Mouse (Mus musculus) liver, postnatal 0 days (tissue): ENCODE results near the gene Gm20696.

Experiments used
- CTCF ChIP-seq: sonication (generic); IDR thresholded peaks from 2 replicates; pipeline ENCODE4 v1.5.1; 2016; ENCODE audit warnings: antibody characterized with exemption, low read depth
- EP300 ChIP-seq: IDR thresholded peaks from 2 replicates; pipeline ENCODE4 v1.6.1; 2016; ENCODE audit warnings: antibody characterized with exemption, low read depth, mild to moderate bottlenecking

GRCm38 (mm10) chr6:99521641-99522358, 144.8 kb downstream of the Gm20696 start:
- no peak for TF ChIP-seq CTCF
- no peak for TF ChIP-seq EP300
